Mouse (Mus musculus) cerebellum, adult 2 months (tissue): ENCODE measurements around the gene Gm45021. TPM values are rescaled to one million over a fixed set of nuclear protein-coding genes. Genes with fewer than 3 reads are reported as not detected.

ENCODE experiments used
- DNase-seq, 2 experiments: peaks; one replicate each; pipeline ENCODE4 v3.0.0; 2021
- H3K27ac ChIP-seq: fragments of 200-500 bp; 2 replicates; pipeline ENCODE4 v1.5.1; 2012; ENCODE audit warnings: low read length, control low read depth, inconsistent platforms; ENCODE audit not compliant: insufficient read depth
- H3K27me3 ChIP-seq: fragments of 200-500 bp; 2 replicates; pipeline ENCODE4 v1.6.1; 2012; ENCODE audit warnings: inconsistent platforms, mild to moderate bottlenecking, low read length, moderate library complexity; ENCODE audit not compliant: control insufficient read depth, insufficient read depth
- H3K4me1 ChIP-seq: fragments of 200-500 bp; 2 replicates; pipeline ENCODE4 v1.6.1; 2011; ENCODE audit warnings: low read length; ENCODE audit not compliant: control insufficient read depth, insufficient read depth
- H3K4me3 ChIP-seq: fragments of 200-500 bp; replicated peaks from 2 replicates; pipeline ENCODE3; 2011; ENCODE audit warnings: mild to moderate bottlenecking, low read depth, low read length, control low read depth; ENCODE audit not compliant: insufficient read depth
- CTCF ChIP-seq: fragments of 200-500 bp; IDR thresholded peaks from 2 replicates; pipeline ENCODE4 v1.5.1; 2011; ENCODE audit warnings: low read depth, mild to moderate bottlenecking, control low read depth, low read length, moderate library complexity, borderline replicate concordance; ENCODE audit not compliant: insufficient read depth
- POLR2A ChIP-seq: fragments of 200-500 bp; IDR thresholded peaks from 2 replicates; pipeline ENCODE4 v1.6.1; 2011; ENCODE audit warnings: low read length, control low read depth, borderline replicate concordance; ENCODE audit not compliant: insufficient read depth
- WGBS: fragments of 180-500 bp; shearing (Covaris S2); methylation state at CpG from one replicate; pipeline ENCODE4 v1.1.7; 2018; 5-methylcytosine and 5-hydroxymethylcytosine counted together
- polyA plus RNA-seq: library from polyadenylated mRNA; depleted of rRNA; stranded (reverse); fragments of >200 nt; gene quantifications from 2 replicates; pipeline ENCODE4 v1.2.3, GENCODE M21; 2012

The Gm45021 gene
- polyA plus RNA-seq, 1 experiment: not detected

- 6% methylated on average over 7 of the region's 7 CpGs for WGBS
- peak overlapping the region; percentile 65; the same call in 1 of the 2 replicates for H3K27ac ChIP-seq
- peak overlapping the region; percentile 54 for H3K4me3 ChIP-seq
- DNase-seq: peak; percentile 29 to 47
- no peaks in the 10 kb centered on the region for H3K27me3 ChIP-seq
- peaks cover 13% of the 10 kb centered on the region; the same call in 1 of the 2 replicates for H3K4me1 ChIP-seq
- TF ChIP-seq CTCF (no peak), POLR2A (no peak)
These were observed 38.1 kb downstream of the Gm45021 start for GRCm38 (mm10) chr6:48627511-48627924.

- Histone ChIP-seq H3K27ac (peak overlapping the region; percentile 35; the same call in 1 of the 2 replicates), H3K27me3 (no peaks in the 10 kb centered on the region), H3K4me3 (no peak overlapping the region), H3K4me1 (peaks cover 13% of the 10 kb centered on the region; the same call in 1 of the 2 replicates)
- DNase-seq: no peak
- WGBS: 78% methylated on average over 3 of the region's 3 CpGs
- TF ChIP-seq CTCF (no peak), POLR2A (no peak)
These were observed 39.0 kb downstream of the Gm45021 start for GRCm38 (mm10) chr6:48628377-48628776.

DNA sequence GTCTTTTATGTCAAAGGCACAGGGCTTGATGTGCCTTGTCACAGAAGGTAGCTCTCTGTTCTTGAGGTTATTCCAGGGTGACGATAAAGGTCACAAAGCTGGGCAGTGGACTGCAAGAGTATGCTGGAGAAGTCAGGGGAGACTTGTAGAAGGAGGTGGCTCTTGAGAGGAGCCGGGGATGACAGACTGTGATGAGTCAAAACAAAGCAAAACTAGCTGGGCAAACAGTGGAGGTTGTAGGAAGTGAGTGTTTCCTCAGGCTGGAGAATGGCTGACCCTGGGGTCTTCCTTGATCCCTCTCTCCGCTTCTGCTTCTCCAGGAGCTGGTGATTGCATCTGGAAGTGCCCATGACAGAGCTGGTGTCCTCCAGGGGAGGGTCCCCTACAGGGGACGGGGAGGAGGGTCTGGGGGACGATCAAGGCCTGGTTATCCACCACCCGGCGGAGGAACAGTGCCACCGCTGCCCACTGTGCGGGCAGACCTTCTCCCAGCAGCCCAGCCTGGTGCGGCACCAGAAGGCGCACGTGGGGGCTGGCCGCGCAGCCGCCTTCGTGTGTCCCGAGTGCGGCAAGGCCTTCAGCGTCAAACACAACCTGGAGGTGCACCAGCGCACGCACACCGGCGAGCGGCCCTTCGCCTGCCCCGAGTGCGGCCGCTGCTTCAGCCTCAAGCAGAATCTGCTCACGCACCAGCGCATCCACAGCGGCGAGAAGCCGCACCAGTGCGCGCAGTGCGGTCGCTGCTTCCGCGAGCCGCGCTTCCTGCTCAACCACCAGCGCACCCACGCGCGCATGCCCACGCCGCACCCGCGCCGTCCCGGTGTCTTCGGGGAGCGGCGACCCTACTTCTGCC, 39.6 kb downstream of the Gm45021 start:
- H3K27me3 ChIP-seq: no peaks in the 10 kb centered on the region
- WGBS: 4% methylated on average over 54 of the region's 54 CpGs
- peak overlapping the region; percentile 61 for H3K4me3 ChIP-seq
- peak overlapping the region; percentile 46; the same call in 1 of the 2 replicates for H3K27ac ChIP-seq
- peak; percentile 46; the same call in 1 of the 2 replicates for TF ChIP-seq POLR2A
- no peak for TF ChIP-seq CTCF
- peaks cover 13% of the 10 kb centered on the region; the same call in 1 of the 2 replicates for H3K4me1 ChIP-seq
- DNase-seq: peak; percentile 68 to 73

GRCm38 (mm10) chr6:48629661-48630034, 40.2 kb downstream of the Gm45021 start:
- Histone ChIP-seq H3K27me3 (no peaks in the 10 kb centered on the region), H3K4me1 (peaks cover 13% of the 10 kb centered on the region; the same call in 1 of the 2 replicates), H3K4me3 (peak overlapping the region; percentile 61), H3K27ac (peak overlapping the region; percentile 46; the same call in 1 of the 2 replicates)
- DNase-seq: no peak
- TF ChIP-seq CTCF (no peak), POLR2A (no peak)
- 6% methylated on average over 13 of the region's 13 CpGs for WGBS

GRCm38 (mm10) chr6:48630831-48631230, 41.4 kb downstream of the Gm45021 start:
- TF ChIP-seq POLR2A (no peak), CTCF (no peak)
- H3K27me3 ChIP-seq: no peaks in the 10 kb centered on the region
- no peak overlapping the region for H3K27ac ChIP-seq
- peaks cover 13% of the 10 kb centered on the region; the same call in 1 of the 2 replicates for H3K4me1 ChIP-seq
- WGBS: 89% methylated on average over 8 of the region's 8 CpGs
- no peak for DNase-seq
- H3K4me3 ChIP-seq: no peak overlapping the region

GRCm38 (mm10) chr6:48635105-48635504, 45.7 kb downstream of the Gm45021 start:
- Histone ChIP-seq H3K4me1 (no peaks in the 10 kb centered on the region), H3K4me3 (no peak overlapping the region), H3K27ac (no peak overlapping the region), H3K27me3 (no peaks in the 10 kb centered on the region)
- 97% methylated on average over 2 of the region's 2 CpGs for WGBS
- no peak for DNase-seq
- no peak for TF ChIP-seq POLR2A
- no peak for TF ChIP-seq CTCF

DNA sequence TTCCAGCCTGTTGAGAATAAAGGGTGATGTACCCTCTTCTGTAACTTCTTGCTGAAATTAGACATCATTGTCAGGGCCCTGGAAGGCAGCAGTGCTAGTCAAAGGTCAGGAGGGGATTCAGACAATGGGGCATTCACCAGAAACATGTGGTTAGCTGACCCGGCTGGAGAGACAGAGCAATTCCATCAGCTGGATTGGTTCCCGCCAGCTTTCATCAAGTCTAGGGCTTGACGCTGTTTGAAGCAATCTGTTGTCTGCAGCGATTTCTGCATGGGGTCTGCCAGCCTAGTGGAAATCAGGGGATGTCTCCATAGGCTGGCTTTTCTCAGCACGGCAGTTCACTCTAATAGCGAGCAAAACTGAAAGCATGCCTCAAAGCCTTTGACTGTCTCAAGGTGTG, 47.1 kb downstream of the Gm45021 start:
- no peak for DNase-seq
- no peak for TF ChIP-seq POLR2A
- no peak for TF ChIP-seq CTCF
- no peaks in the 10 kb centered on the region for H3K27me3 ChIP-seq
- H3K27ac ChIP-seq: no peak overlapping the region
- H3K4me3 ChIP-seq: no peak overlapping the region
- WGBS: 27% methylated on average over 6 of the region's 6 CpGs
- no peaks in the 10 kb centered on the region for H3K4me1 ChIP-seq
